8 mouse cellular contexts compared by ENCODE assay signal in the genomic region with DNA sequence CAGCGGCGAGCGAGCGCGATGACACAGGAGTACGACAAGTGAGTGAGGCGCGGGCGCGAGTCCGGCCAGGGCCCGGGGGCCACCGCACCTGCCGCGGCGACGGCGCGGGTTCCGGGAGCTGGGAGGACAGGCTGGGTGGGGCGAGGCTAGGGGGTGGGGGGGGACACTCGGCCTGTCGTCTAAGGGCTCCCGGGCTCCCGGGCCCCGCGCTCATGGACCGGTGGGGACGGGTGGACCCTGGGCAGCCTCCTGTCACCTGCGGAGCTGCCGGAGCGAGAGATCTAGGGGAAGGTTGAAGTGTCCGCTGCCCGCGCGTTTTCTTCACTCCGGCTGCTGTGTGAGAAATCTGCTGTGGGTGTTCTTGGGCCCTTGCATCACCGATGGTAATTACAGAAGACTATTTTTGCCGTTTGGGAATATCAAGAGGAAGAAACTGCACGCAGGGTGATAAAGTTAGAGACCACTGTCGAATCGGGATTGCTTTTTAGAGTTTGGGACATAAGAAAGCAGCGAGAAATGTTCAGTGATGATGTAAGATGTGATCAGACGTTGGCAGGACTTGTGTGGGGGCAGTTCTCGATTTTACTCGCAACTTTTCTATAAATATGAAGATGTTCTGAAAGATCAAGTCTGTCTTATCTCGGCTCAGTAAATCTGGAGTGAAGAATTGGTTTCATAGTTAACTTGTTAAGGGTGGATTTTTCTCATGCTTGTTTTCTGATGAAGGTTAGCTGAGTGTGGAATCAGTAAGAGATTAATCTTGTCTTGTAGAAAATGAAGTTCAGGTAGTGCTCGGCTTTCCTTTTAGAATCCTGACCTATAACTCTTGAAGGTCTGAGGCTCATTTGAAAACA. TPM values are rescaled to one million over a fixed set of nuclear protein-coding genes. Genes with fewer than 3 reads are reported as not detected.
DNase-seq lines count a peak whose midpoint lies in the region; ATAC-seq and TF ChIP-seq lines count a peak whose summit lies in the region.

No protein-coding gene starts in this region.

- peak overlapping the region; percentile 48 for H3K9ac ChIP-seq in kidney, embryonic 15.5 days
- H3K9ac ChIP-seq in forebrain, postnatal 0 days = peak overlapping the region; percentile 51
- H3K9ac ChIP-seq in liver, embryonic 15.5 days = peak overlapping the region; percentile 65

- TF ChIP-seq CTCF in forebrain, postnatal 0 days (IDR thresholded peaks at IDR 0.05; ENCODE audit: low read depth) = no peak

- H3K36me3 ChIP-seq in kidney, embryonic 15.5 days = no peaks in the 10 kb centered on the region
- H3K36me3 ChIP-seq in forebrain, postnatal 0 days (ENCODE audit: insufficient read depth) = no peaks in the 10 kb centered on the region
- H3K36me3 ChIP-seq in liver, embryonic 15.5 days (replicated peaks) = no peaks in the 10 kb centered on the region

- H3K4me2 ChIP-seq in kidney, embryonic 15.5 days = peak overlapping the region; percentile 90
- H3K4me2 ChIP-seq in forebrain, postnatal 0 days (ENCODE audit: low read depth) = peak overlapping the region; percentile 85
- peak overlapping the region; percentile 95 for H3K4me2 ChIP-seq in liver, embryonic 15.5 days

- DNase-seq in kidney, postnatal 36 days = no peak
- DNase-seq in ZHBTc4 (ENCODE audit: low read depth, low spot score) = peak; percentile 11
- no peak for DNase-seq in forebrain, postnatal 0 days
- no peak for DNase-seq in urinary bladder, postnatal 14 days (ENCODE audit: low spot score)

- peaks cover 35% of the 10 kb centered on the region for H3K4me1 ChIP-seq in kidney, embryonic 15.5 days
- no peaks in the 10 kb centered on the region for H3K4me1 ChIP-seq in forebrain, postnatal 0 days (ENCODE audit: insufficient read depth)
- peaks cover 12% of the 10 kb centered on the region for H3K4me1 ChIP-seq in liver, embryonic 15.5 days (replicated peaks)

- no peaks in the 10 kb centered on the region for H3K9me3 ChIP-seq in kidney, embryonic 15.5 days (replicated peaks)
- no peaks in the 10 kb centered on the region for H3K9me3 ChIP-seq in forebrain, postnatal 0 days (ENCODE audit: low read length)
- no peaks in the 10 kb centered on the region for H3K9me3 ChIP-seq in liver, embryonic 15.5 days (replicated peaks)

- no peak overlapping the region for H3K27ac ChIP-seq in kidney, embryonic 15.5 days
- no peak overlapping the region for H3K27ac ChIP-seq in forebrain, postnatal 0 days (ENCODE audit: low read depth, low read length)
- H3K27ac ChIP-seq in liver, embryonic 15.5 days (replicated peaks) = no peak overlapping the region

- H3K27me3 ChIP-seq in kidney, embryonic 15.5 days = peaks cover 49% of the 10 kb centered on the region
- peaks cover 5% of the 10 kb centered on the region; the same call in 1 of the 2 replicates for H3K27me3 ChIP-seq in forebrain, postnatal 0 days (ENCODE audit: insufficient read depth, low read length)
- H3K27me3 ChIP-seq in liver, embryonic 15.5 days = peaks cover 61% of the 10 kb centered on the region

- ATAC-seq in kidney, embryonic 15.5 days (replicated peaks; ENCODE audit: low FRiP score) = peak; percentile 54
- peak; percentile 16 for ATAC-seq in forebrain, postnatal 0 days
- ATAC-seq in liver, embryonic 15.5 days (ENCODE audit: insufficient read depth) = peak; percentile 45
- no peak; the same call in 1 of the 2 replicates for ATAC-seq in cerebellum, adult (ENCODE audit: insufficient number of reproducible peaks, low FRiP score, low TSS enrichment)
- ATAC-seq in monocyte, adult 5-6 weeks (replicated peaks; ENCODE audit: insufficient number of reproducible peaks, low FRiP score, low TSS enrichment, poor library complexity, severe bottlenecking) = no peak

- 5% methylated on average over 47 of the region's 48 CpGs for WGBS in kidney, embryonic 15.5 days
- 10% methylated on average over 47 of the region's 48 CpGs for whole genome bisulfite sequencing in forebrain, postnatal 0 days
- WGBS in liver, embryonic 15.5 days (ENCODE audit: insufficient replicate concordance) = 4% methylated on average over 48 of the region's 48 CpGs

- peak overlapping the region; percentile 67 for H3K4me3 ChIP-seq in kidney, embryonic 15.5 days (replicated peaks)
- peak overlapping the region; percentile 67 for H3K4me3 ChIP-seq in forebrain, postnatal 0 days (ENCODE audit: low read depth, low read length)
- H3K4me3 ChIP-seq in liver, embryonic 15.5 days (replicated peaks) = peak overlapping the region; percentile 67

RNA-seq across cellular contexts. Expression of a gene that starts 0.6 kb away (rescaled TPM):
- polyA plus RNA-seq in kidney, embryonic 15.5 days (2015; fragmentation: Nextera tagmentation; extraction: Ambion mirVana) = 1.8 and 1.9 TPM in 2 replicates
- total RNA-seq in forebrain, postnatal 0 days (2014; rRNA removed) = 2.7 and 2.9 TPM in 2 replicates
- 1.3 and 2.3 TPM in 2 replicates for polyA plus RNA-seq in forebrain, postnatal 0 days (2015; fragmentation: Nextera tagmentation; extraction: Ambion mirVana)
- polyA plus RNA-seq in liver, embryonic 15.5 days (2015; fragmentation: Nextera tagmentation; extraction: Ambion mirVana) = 0.48 and 0.60 TPM in 2 replicates
- total RNA-seq in monocyte, adult 5-6 weeks (2017) = 0.29 to 3.6 TPM (median 1.4 TPM) in 3 replicates

Comparison
In these comparisons a context has a peak if more than half of its experiments do, and no peak if none do; other contexts are left out.
1. ATAC-seq: peak in kidney, embryonic 15.5 days (single experiment), forebrain, postnatal 0 days (single experiment) and liver, embryonic 15.5 days (single experiment); none in cerebellum, adult (single experiment) and monocyte, adult 5-6 weeks (single experiment).
2. Peak in every context shown above with its lines, with median percentiles within 50 percentile points of each other: H3K4me2 ChIP-seq, H3K4me3 ChIP-seq and H3K9ac ChIP-seq.